Mouse (Mus musculus) bone marrow, adult 2 months (tissue): Measurements from ENCODE around the gene Cyp2c70.

ENCODE experiments used
- CTCF ChIP-seq: fragments of 200-500 bp; IDR thresholded peaks from 2 replicates; pipeline ENCODE4 v1.5.1; 2011; ENCODE audit warnings: low read length, control low read depth; ENCODE audit not compliant: control insufficient read depth, insufficient read depth
- POLR2A ChIP-seq: fragments of 200-500 bp; IDR thresholded peaks from 2 replicates; pipeline ENCODE4 v1.6.1; 2011; ENCODE audit warnings: low read depth, mild to moderate bottlenecking, control low read depth, low read length, borderline replicate concordance; ENCODE audit not compliant: control insufficient read depth

DNA sequence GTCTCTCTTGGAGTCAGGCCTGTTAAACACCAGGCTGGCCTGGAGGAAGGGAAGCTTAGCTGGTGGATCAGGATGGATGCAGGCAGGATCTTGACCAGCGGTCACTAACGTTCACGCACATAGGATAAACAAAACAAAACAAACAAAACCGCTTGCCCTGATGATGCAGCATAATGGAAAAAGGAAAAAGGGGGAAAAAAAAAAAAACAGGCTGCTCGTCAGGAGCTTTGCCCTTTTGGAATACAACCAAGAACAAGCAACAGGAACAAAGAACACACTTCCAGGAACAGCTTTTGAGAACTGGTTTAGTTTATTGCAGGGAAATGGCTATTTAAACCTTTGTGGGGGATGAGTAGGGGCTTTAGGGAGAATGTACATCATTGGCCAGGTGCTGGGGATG, 33.7 kb upstream of the Cyp2c70 start:
- no peak for TF ChIP-seq POLR2A
- TF ChIP-seq CTCF = no peak
